Mouse (Mus musculus): ENCODE measurements around the gene Slc25a21. TPM values are rescaled to one million over a fixed set of nuclear protein-coding genes. Genes with fewer than 3 reads are reported as not detected.
A peak's percentile ranks its signal among the peaks of the same experiment; 100 is the strongest.

Gene Slc25a21
- total and polyA plus RNA-seq, 2 experiments, result 3.6 to 13.9 TPM

DNA sequence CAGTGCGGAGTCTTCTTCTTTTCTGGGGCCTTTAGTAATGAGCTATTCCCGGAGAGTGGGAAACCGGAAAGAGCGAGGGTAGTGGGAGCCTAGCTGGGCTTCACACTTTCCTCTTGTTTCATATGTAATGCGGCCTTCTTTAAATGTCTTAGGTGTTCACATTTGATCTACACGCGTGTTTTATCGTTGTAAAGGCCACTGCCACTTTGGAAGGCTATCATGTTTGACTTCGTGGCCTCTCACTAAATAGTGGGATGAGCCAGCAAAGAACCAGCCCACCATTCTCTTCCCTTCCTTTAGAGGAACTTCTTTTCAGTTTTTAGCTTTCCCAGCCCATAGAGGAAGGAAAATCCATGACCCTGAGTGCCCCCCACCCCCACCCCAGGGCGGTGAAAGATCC, 507.9 kb downstream of the Slc25a21 start:
- WGBS, result 8% methylated on average over 10 of the region's 10 CpGs
- H3K27me3 ChIP-seq (ENCODE audit: control insufficient read depth, insufficient read depth, low read length), result peaks cover 43% of the 10 kb centered on the region
- H3K4me3 ChIP-seq (ENCODE audit: insufficient read depth, low read depth, low read length), result no peak overlapping the region
- TF ChIP-seq CTCF (IDR thresholded peaks at IDR 0.05; ENCODE audit: low read depth, low read length) (no peak), POLR2A (IDR thresholded peaks at IDR 0.05; ENCODE audit: extremely low read depth, insufficient read depth, low read length) (no peak)
- no peak for DNase-seq (ENCODE audit: extremely low read depth, low read depth, low spot score)
- H3K4me1 ChIP-seq (ENCODE audit: control insufficient read depth, insufficient read depth, low read length), result peaks cover 5% of the 10 kb centered on the region
- no peaks in the 10 kb centered on the region for H3K79me2 ChIP-seq (ENCODE audit: control insufficient read depth, insufficient read depth, low read length)
- H3K9ac ChIP-seq (ENCODE audit: low read depth, low read length), result no peak overlapping the region
- no peak overlapping the region for H3K27ac ChIP-seq (replicated peaks; ENCODE audit: insufficient read depth, low read depth, low read length)
- H3K36me3 ChIP-seq (ENCODE audit: control insufficient read depth, insufficient read depth, low read length), result no peaks in the 10 kb centered on the region

DNA sequence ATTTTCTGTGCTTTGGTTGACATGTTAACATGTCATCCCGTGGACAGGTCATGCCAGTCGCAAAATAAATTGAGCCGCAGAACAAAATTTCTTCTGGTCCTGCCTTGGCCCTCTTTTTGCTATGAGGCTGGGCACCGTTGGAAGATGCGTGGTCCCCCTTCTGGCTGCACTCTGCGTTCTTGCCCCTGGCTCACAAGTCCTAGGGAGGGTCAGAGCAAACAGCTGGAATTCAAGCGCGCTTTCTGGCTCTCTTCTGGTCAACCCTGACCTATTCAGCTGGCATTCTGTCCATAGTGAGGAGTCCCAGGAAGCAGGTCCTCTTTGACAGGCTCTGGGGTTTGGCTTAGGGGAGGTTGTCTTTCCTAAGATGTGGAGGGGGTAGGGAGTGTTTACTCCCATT, 508.4 kb downstream of the Slc25a21 start:
- TF ChIP-seq CTCF (IDR thresholded peaks at IDR 0.05; ENCODE audit: low read depth, low read length), result no peak
- no peak for TF ChIP-seq POLR2A (IDR thresholded peaks at IDR 0.05; ENCODE audit: extremely low read depth, insufficient read depth, low read length)
- H3K27me3 ChIP-seq (ENCODE audit: control insufficient read depth, insufficient read depth, low read length), result peaks cover 46% of the 10 kb centered on the region
- WGBS, result 8% methylated on average over 8 of the region's 8 CpGs
- no peak overlapping the region for H3K9ac ChIP-seq (ENCODE audit: low read depth, low read length)
- no peak for DNase-seq (ENCODE audit: extremely low read depth, low read depth, low spot score)
- H3K4me3 ChIP-seq (ENCODE audit: insufficient read depth, low read depth, low read length), result no peak overlapping the region
- no peaks in the 10 kb centered on the region for H3K36me3 ChIP-seq (ENCODE audit: control insufficient read depth, insufficient read depth, low read length)
- peaks cover 5% of the 10 kb centered on the region for H3K4me1 ChIP-seq (ENCODE audit: control insufficient read depth, insufficient read depth, low read length)
- H3K79me2 ChIP-seq (ENCODE audit: control insufficient read depth, insufficient read depth, low read length), result no peaks in the 10 kb centered on the region
- H3K27ac ChIP-seq (replicated peaks; ENCODE audit: insufficient read depth, low read depth, low read length), result no peak overlapping the region

DNA sequence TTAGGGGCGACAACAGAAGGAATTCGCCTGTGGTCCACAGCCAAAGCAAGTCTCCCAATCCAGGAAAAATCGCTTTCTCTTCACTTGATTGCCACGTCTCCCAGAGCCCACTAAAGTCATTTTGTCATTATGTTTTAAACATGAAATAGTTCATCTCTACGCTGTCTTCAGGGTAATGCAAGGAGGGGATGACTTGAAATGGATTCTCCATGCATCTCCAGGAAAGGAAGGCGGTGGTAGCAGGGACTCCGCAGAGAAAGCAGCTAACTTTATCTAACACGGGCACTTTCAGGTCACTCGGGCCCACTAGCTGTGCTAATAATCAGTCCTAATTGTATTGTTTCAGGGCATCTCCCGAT, 508.8 kb downstream of the Slc25a21 start:
- WGBS, result 10% methylated on average over 10 of the region's 10 CpGs
- no peak for DNase-seq (ENCODE audit: extremely low read depth, low read depth, low spot score)
- Histone ChIP-seq H3K9ac (ENCODE audit: low read depth, low read length) (no peak overlapping the region), H3K27ac (replicated peaks; ENCODE audit: insufficient read depth, low read depth, low read length) (no peak overlapping the region), H3K36me3 (ENCODE audit: control insufficient read depth, insufficient read depth, low read length) (no peaks in the 10 kb centered on the region), H3K27me3 (ENCODE audit: control insufficient read depth, insufficient read depth, low read length) (peaks cover 48% of the 10 kb centered on the region), H3K79me2 (ENCODE audit: control insufficient read depth, insufficient read depth, low read length) (no peaks in the 10 kb centered on the region), H3K4me3 (ENCODE audit: insufficient read depth, low read depth, low read length) (no peak overlapping the region), H3K4me1 (ENCODE audit: control insufficient read depth, insufficient read depth, low read length) (peaks cover 5% of the 10 kb centered on the region)
- TF ChIP-seq POLR2A (IDR thresholded peaks at IDR 0.05; ENCODE audit: extremely low read depth, insufficient read depth, low read length) (no peak), CTCF (IDR thresholded peaks at IDR 0.05; ENCODE audit: low read depth, low read length) (no peak)

DNA sequence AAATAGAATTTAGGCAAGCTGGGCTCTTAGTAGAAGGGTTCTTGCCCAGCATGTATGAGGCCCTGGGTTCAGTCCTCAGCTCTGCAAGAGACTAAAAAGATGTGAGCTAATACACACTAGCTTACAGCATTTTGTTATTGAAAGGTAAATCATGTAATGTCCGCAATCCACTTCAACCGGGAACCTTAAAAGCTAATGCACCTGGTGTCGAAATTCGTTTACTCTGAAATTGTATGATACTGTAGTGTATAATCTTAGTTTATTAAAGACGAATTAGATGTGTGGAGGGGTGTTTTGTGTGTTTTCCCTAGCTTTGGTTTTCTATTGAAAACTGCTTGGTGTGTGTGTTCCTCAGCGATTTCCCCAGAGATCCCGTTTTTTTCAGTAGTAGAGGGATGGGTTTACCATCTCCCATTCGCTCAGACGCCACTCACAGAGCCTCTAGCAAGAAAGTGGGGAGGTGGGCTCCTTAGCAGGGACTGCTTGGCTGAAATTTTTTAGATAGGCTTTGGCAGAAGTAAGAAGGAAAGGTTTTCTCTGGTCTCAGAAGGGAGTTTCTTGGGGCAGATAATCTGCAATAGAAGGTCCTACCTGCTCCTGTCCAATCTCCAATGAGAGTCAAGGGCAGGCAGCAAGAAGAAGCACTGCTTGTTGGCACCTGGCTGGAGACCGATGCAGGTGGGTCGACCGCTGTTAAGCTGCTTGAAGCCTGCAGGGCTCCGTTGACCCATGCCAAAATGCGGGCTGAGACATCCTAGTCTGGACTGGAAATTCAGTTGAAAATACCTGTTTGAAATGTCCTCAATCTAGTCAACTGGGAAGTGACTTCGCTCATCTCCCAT, 509.4 kb downstream of the Slc25a21 start:
- H3K27ac ChIP-seq (replicated peaks; ENCODE audit: insufficient read depth, low read depth, low read length), result no peak overlapping the region
- WGBS, result 12% methylated on average over 15 of the region's 15 CpGs
- no peak overlapping the region for H3K9ac ChIP-seq (ENCODE audit: low read depth, low read length)
- no peak for DNase-seq (ENCODE audit: extremely low read depth, low read depth, low spot score)
- H3K4me3 ChIP-seq (ENCODE audit: insufficient read depth, low read depth, low read length), result no peak overlapping the region
- H3K27me3 ChIP-seq (ENCODE audit: control insufficient read depth, insufficient read depth, low read length), result peaks cover 49% of the 10 kb centered on the region
- peaks cover 5% of the 10 kb centered on the region for H3K4me1 ChIP-seq (ENCODE audit: control insufficient read depth, insufficient read depth, low read length)
- TF ChIP-seq CTCF (IDR thresholded peaks at IDR 0.05; ENCODE audit: low read depth, low read length), result no peak
- no peak for TF ChIP-seq POLR2A (IDR thresholded peaks at IDR 0.05; ENCODE audit: extremely low read depth, insufficient read depth, low read length)
- H3K79me2 ChIP-seq (ENCODE audit: control insufficient read depth, insufficient read depth, low read length), result no peaks in the 10 kb centered on the region
- no peaks in the 10 kb centered on the region for H3K36me3 ChIP-seq (ENCODE audit: control insufficient read depth, insufficient read depth, low read length)

DNA sequence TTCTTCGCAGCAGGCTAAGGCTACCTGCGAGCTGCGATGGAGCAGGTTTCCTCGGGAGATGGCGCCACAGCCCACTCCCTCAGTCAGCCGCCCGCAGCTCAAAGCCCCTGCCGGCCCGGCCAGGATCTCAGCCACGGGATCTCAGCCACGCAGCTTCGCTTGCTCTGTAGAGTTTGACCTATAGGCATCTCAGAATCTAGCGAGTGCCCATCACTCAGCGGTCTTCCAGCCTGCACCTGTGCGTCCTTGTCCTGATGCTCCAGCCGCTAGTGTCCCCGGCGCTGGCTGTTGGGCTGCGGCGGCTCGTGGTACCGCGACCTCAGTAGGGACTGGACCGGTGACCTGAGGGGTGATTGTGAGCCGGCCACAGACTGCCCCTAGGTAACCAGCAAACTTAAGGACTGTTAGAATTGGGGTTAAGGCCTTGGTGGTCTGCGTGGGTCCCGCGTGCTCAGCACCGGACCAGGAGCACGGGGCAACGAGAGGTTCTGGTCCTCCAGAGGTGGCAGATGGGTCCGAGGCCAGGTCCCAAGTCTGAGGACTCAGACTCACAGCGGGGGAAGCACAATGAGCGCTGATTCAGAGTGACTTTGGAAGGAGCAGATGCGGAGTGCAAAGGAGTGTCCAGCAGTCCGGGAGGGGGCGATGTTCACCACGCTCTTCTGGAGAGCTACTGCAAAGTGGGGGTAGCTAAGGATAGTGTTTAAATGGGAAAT, 516.0 kb downstream of the Slc25a21 start:
- Histone ChIP-seq H3K4me3 (ENCODE audit: insufficient read depth, low read depth, low read length) (no peak overlapping the region), H3K9ac (ENCODE audit: low read depth, low read length) (no peak overlapping the region)

More for the DNA sequence above, 516.0 kb downstream of the Slc25a21 start:
- Histone ChIP-seq H3K4me1 (ENCODE audit: control insufficient read depth, insufficient read depth, low read length) (no peaks in the 10 kb centered on the region), H3K27me3 (ENCODE audit: control insufficient read depth, insufficient read depth, low read length) (peaks cover 17% of the 10 kb centered on the region; the same call in 1 of the 2 replicates), H3K36me3 (ENCODE audit: control insufficient read depth, insufficient read depth, low read length) (no peaks in the 10 kb centered on the region), H3K27ac (replicated peaks; ENCODE audit: insufficient read depth, low read depth, low read length) (no peak overlapping the region), H3K79me2 (ENCODE audit: control insufficient read depth, insufficient read depth, low read length) (no peaks in the 10 kb centered on the region)
- peak; percentile 23 for DNase-seq (ENCODE audit: extremely low read depth, low read depth, low spot score)
- TF ChIP-seq CTCF (IDR thresholded peaks at IDR 0.05; ENCODE audit: low read depth, low read length) (peak; percentile 76), POLR2A (IDR thresholded peaks at IDR 0.05; ENCODE audit: extremely low read depth, insufficient read depth, low read length) (no peak)
- 3% methylated on average over 38 of the region's 38 CpGs for WGBS
